10 mouse cellular contexts compared by ENCODE assay signal in the genomic region with DNA sequence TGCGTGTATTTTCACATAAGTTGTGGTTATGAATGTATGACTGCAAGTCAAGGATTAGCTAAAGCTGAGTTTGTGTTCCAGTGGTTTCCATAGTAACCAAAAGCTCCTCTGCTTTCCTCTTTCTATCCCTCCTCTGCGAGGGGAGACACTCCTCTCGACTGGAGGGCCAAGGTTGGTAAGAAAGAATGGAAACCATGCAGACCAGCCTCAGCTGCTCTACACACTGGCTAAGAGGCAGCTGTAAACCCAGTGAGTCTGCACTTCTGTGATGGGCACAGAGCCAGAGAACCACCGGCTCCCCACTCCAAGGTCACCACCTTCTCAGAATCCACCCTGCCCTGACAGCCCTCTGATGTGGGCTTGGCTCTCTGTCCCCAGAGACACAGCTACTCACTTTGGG. TPM values are rescaled to one million over a fixed set of nuclear protein-coding genes. Genes with fewer than 3 reads are reported as not detected.
DNase-seq lines count a peak whose midpoint lies in the region; TF ChIP-seq lines count a peak whose summit lies in the region.
"Had no signal": no experiment of that assay in that cellular context is flagged by ENCODE, and none has a peak within 500 bp of the region (broad histone marks: within the 10 kb centered on the region; RNA-seq: fewer than 3 reads in every experiment).

No protein-coding gene starts in this region.

- H3K36me3 ChIP-seq in E14TG2a.4 (ENCODE audit: insufficient read depth, low read length) = peaks cover 9% of the 10 kb centered on the region
- H3K36me3 ChIP-seq: lung, embryonic 15.5 days; neural tube, embryonic 15.5 days had no signal

- 0 out of 2 replicates have a peak overlapping the region, but pooled peaks have one; percentile 7 for H3K4me3 ChIP-seq in E14TG2a.4 (replicated peaks; ENCODE audit: low read length)
- H3K4me3 ChIP-seq: lung, embryonic 15.5 days; neural tube, embryonic 15.5 days had no signal

- H3K27me3 ChIP-seq in E14TG2a.4 (ENCODE audit: insufficient read depth, low read length) = peaks cover 10% of the 10 kb centered on the region
- H3K27me3 ChIP-seq: lung, embryonic 15.5 days; neural tube, embryonic 15.5 days had no signal

- intact Hi-C loops in heart, postnatal 14 days (cut with DNase I) = no loop called here

- TF ChIP-seq CTCF in E14TG2a.4 (conservative IDR thresholded peaks at IDR 0.05; ENCODE audit: low read length) = no peak

- peak; percentile 9 for DNase-seq in gastrocnemius, adult 18-20 months (ENCODE audit: low spot score)
- DNase-seq in gastrocnemius, postnatal 25 days = no peak
- peak; percentile 63 for DNase-seq in brain, adult 2 months (ENCODE audit: low read depth, low spot score)
- DNase-seq in heart, postnatal 14 days = peak; percentile 26 to 63
- DNase-seq in urinary bladder, adult 2 months (ENCODE audit: low spot score) = no peak
- no peak for DNase-seq in right cerebral cortex, postnatal 4 days
- no peak for DNase-seq in frontal cortex, adult 2 months (ENCODE audit: extremely low spot score in 1 of 2, low spot score in 1 of 2)

- H3K4me1 ChIP-seq in E14TG2a.4 (replicated peaks; ENCODE audit: low read depth, low read length) = peaks cover 59% of the 10 kb centered on the region

- H3K9me3 ChIP-seq in E14TG2a.4 (ENCODE audit: low read length) = peaks cover 40% of the 10 kb centered on the region
- H3K9me3 ChIP-seq: lung, embryonic 15.5 days; neural tube, embryonic 15.5 days had no signal

RNA-seq across cellular contexts. Expression of a gene that starts 28.3 kb away (rescaled TPM):
- total RNA-seq in gastrocnemius, adult 18-20 months (2021) = under 1 TPM; 0.32 to 0.57 TPM
- 1 to 10 TPM; 1.1 to 1.3 TPM for total RNA-seq in gastrocnemius, postnatal 25 days (2021)
- 1 to 10 TPM; 3.0 to 5.6 TPM for total RNA-seq in heart, postnatal 14 days (2021)
- polyA plus RNA-seq in urinary bladder, adult 2 months (2012; rRNA removed) = 2.5 and 2.9 TPM in 2 replicates
- polyA plus RNA-seq in frontal cortex, adult 2 months (2012; rRNA removed) = 53.9 and 61.9 TPM in 2 replicates

Comparison
In these comparisons a context has a peak if more than half of its experiments do, and no peak if none do; other contexts are left out.
1. DNase-seq: peak in gastrocnemius, adult 18-20 months (single experiment), brain, adult 2 months (single experiment) and heart, postnatal 14 days (2 of 2); none in gastrocnemius, postnatal 25 days (single experiment), urinary bladder, adult 2 months (single experiment), right cerebral cortex, postnatal 4 days (single experiment) and frontal cortex, adult 2 months (0 of 2).